Mouse (Mus musculus) v-Abl transformed pro-B cells (cell line): ENCODE measurements around the gene Kazn.

Experiments used
- in situ Hi-C, 2 experiments: fragments of 400-800 bp; cut with MboI; formaldehyde crosslinking; loops; one replicate each; pipeline ENCODE4 v1.15.1; 2025; ENCODE audit not compliant: unreplicated experiment in 2 of 2

The Kazn gene

GRCm38 (mm10) chr4:142136766-142137503 lies 102.3 kb downstream of the Kazn start:
- in situ Hi-C loops: loop anchor here in 1 of 2 experiments (25.0 kb wide), 2 partner anchors 525 to 750 kb away; partner anchors contain the start of genes Clcnka, Fblim1, Slc25a34 and Tmem82

- in situ Hi-C loops: loop anchor here in 1 of 2 experiments (25.0 kb wide), 2 partner anchors 523 to 748 kb away; partner anchors contain the start of genes Clcnka, Fblim1, Slc25a34 and Tmem82
Measured at GRCm38 (mm10) chr4:142135515-142135914, 103.7 kb downstream of the Kazn start.

- in situ Hi-C loops: loop anchor here in 1 of 2 experiments (25.0 kb wide), 2 partner anchors 518 to 743 kb away; partner anchors contain the start of genes Clcnka, Fblim1, Slc25a34 and Tmem82
Measured at GRCm38 (mm10) chr4:142130162-142130561, 109.0 kb downstream of the Kazn start.

- in situ Hi-C loops: loop anchor here in 1 of 2 experiments (25.0 kb wide), 2 partner anchors 515 to 740 kb away; partner anchors contain the start of genes Clcnka, Fblim1, Slc25a34 and Tmem82
Measured at GRCm38 (mm10) chr4:142127275-142127788, 111.9 kb downstream of the Kazn start.

GRCm38 (mm10) chr4:142126641-142127274 lies 112.4 kb downstream of the Kazn start:
- in situ Hi-C loops: loop anchor here in 1 of 2 experiments (25.0 kb wide), 2 partner anchors 514 to 739 kb away; partner anchors contain the start of genes Clcnka, Fblim1, Slc25a34 and Tmem82

GRCm38 (mm10) chr4:142121164-142121563 lies 118.0 kb downstream of the Kazn start:
- in situ Hi-C loops: no loop called here

GRCm38 (mm10) chr4:142118522-142118921 lies 120.7 kb downstream of the Kazn start:
- in situ Hi-C loops: no loop called here

GRCm38 (mm10) chr4:142117993-142118392 lies 121.2 kb downstream of the Kazn start:
- in situ Hi-C loops: no loop called here

GRCm38 (mm10) chr4:142113306-142113705 lies 125.9 kb downstream of the Kazn start:
- in situ Hi-C loops: no loop called here

GRCm38 (mm10) chr4:142103081-142103671 lies 136.0 kb downstream of the Kazn start:
- in situ Hi-C loops: no loop called here

- in situ Hi-C loops: no loop called here
Measured at GRCm38 (mm10) chr4:142098303-142098702, 140.9 kb downstream of the Kazn start.

GRCm38 (mm10) chr4:142097871-142098270 lies 141.3 kb downstream of the Kazn start:
- in situ Hi-C loops: no loop called here

- in situ Hi-C loops: no loop called here
Measured at GRCm38 (mm10) chr4:142095513-142096241, 143.5 kb downstream of the Kazn start.

GRCm38 (mm10) chr4:142094386-142094785 lies 144.8 kb downstream of the Kazn start:
- in situ Hi-C loops: no loop called here

GRCm38 (mm10) chr4:142091100-142091499 lies 148.1 kb downstream of the Kazn start:
- in situ Hi-C loops: no loop called here

- in situ Hi-C loops: no loop called here
Measured at GRCm38 (mm10) chr4:142089966-142090365, 149.2 kb downstream of the Kazn start.

- in situ Hi-C loops: no loop called here
Measured at GRCm38 (mm10) chr4:142088836-142089235, 150.4 kb downstream of the Kazn start.

- in situ Hi-C loops: no loop called here
Measured at GRCm38 (mm10) chr4:142088409-142088808, 150.8 kb downstream of the Kazn start.

GRCm38 (mm10) chr4:142084936-142085563 lies 154.2 kb downstream of the Kazn start:
- in situ Hi-C loops: no loop called here
